Mouse (Mus musculus) liver, postnatal 0 days (tissue): Measurements from ENCODE around the gene Zbtb9.

Experiments used
- CTCF ChIP-seq: sonication (generic); IDR thresholded peaks from 2 replicates; pipeline ENCODE4 v1.5.1; 2016; ENCODE audit warnings: antibody characterized with exemption, low read depth
- EP300 ChIP-seq: IDR thresholded peaks from 2 replicates; pipeline ENCODE4 v1.6.1; 2016; ENCODE audit warnings: antibody characterized with exemption, low read depth, mild to moderate bottlenecking

DNA sequence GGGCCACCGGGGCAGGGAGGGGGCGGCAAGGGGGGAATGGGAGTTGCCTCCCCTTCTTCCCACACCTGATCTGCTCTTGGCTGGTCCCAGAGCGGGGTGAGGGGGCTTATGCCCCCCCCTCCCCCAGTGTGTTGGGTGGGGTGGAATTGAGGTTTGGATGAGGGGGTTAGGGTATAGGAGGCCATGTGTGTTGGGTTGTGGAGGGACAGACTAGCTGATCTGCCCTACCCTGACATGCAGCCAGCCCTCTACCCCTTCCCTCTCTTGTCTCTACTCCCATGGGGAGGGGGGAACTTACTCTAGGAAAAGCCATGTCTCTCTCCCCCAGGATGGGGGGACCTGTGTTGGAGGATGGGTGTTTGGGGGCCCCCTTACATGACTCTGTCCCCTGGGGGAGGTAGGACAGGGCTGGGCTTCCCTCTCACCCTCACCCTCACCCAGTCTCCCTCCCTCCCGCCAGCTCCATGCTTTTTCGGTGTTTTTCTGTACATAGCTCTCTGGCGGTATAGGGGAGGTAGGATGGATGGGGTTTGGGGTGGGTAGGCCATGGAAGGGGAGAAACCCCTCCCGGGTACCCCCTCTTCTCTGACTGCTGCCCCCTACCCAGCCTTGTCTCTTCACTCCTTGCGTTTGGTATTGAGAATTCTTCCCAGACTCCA is 1.6 kb upstream of the Zbtb9 start:
- TF ChIP-seq CTCF (no peak), EP300 (no peak)
